Mouse (Mus musculus) myocyte (in vitro differentiated cells): ENCODE results near the gene Mrpl53.

Experiments used
- E2F4 ChIP-seq: IDR thresholded peaks from one replicate; pipeline ENCODE4 v1.6.1; 2011; ENCODE audit warnings: mild to moderate bottlenecking, control low read depth, moderate library complexity; ENCODE audit not compliant: insufficient read depth
- MAX ChIP-seq: IDR thresholded peaks from one replicate; pipeline ENCODE4 v1.6.1; 2011; ENCODE audit warnings: low read depth, mild to moderate bottlenecking, control low read depth
- MYOD1 ChIP-seq, 3 experiments: IDR thresholded peaks; one replicate each; pipeline ENCODE4 v1.6.1; 2011; ENCODE audit warnings: control low read depth in 2 of 3, low read depth in 2 of 3, mild to moderate bottlenecking in 2 of 3, moderate library complexity in 1 of 3; ENCODE audit not compliant: insufficient read length in 2 of 3, control insufficient read depth in 1 of 3
- POLR2A ChIP-seq: IDR thresholded peaks from one replicate; pipeline ENCODE4 v1.6.1; 2011; ENCODE audit warnings: low read depth, mild to moderate bottlenecking, control low read depth, moderate library complexity; ENCODE audit not compliant: insufficient read length
- POLR2AphosphoS2 ChIP-seq: IDR thresholded peaks from one replicate; pipeline ENCODE4 v1.6.1; 2011; ENCODE audit warnings: low read depth, control low read depth; ENCODE audit not compliant: insufficient read length
- TCF12 ChIP-seq: IDR thresholded peaks from one replicate; pipeline ENCODE4 v1.6.1; 2011; ENCODE audit warnings: mild to moderate bottlenecking, control low read depth; ENCODE audit not compliant: poor library complexity, insufficient read depth, severe bottlenecking
- TCF3 ChIP-seq: IDR thresholded peaks from one replicate; pipeline ENCODE4 v1.6.1; 2011; ENCODE audit warnings: low read depth, control low read depth; ENCODE audit not compliant: insufficient read length
- USF1 ChIP-seq: IDR thresholded peaks from one replicate; pipeline ENCODE4 v1.6.1; 2011; ENCODE audit warnings: low read depth, mild to moderate bottlenecking, control low read depth, moderate library complexity

DNA sequence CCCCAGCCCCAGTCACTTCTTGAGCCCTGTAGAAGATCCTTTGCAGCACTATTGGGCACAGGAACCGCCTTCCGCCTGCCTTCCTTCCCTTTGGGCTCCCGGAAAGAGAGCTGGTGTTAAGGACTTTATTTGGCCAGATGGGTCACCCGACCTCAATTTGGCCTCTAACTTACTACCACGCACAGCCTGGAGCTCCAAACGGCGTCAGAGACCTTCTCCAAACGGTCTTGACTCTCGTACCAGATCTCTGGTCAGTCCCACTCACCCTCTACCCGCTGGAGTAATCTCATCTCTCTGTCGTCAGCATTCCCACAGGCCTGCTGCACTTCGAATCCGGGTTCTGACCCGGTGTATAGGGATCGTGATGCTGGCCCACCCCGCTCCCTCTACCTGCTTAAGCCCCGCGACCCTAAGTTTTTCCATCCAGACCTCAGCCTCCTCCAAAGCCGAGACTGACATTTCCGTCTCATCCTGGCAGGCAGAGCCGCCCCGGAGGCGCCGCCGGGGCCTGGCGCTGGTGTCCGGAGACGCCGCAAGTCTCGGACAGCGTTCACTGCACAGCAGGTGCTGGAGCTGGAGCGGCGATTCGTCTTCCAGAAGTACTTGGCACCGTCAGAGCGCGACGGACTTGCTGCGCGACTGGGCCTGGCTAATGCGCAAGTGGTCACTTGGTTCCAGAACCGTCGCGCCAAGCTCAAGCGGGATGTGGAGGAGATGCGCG lies 21.5 kb upstream of the Mrpl53 start:
- TF ChIP-seq TCF12 (no peak), USF1 (no peak), POLR2A (no peak), TCF3 (no peak), MYOD1 (IDR thresholded peaks at IDR 0.05; ENCODE audit: control insufficient read depth in 1 of 3, insufficient read length in 2 of 3, low read depth in 2 of 3) (no peak), E2F4 (no peak), POLR2AphosphoS2 (no peak), MAX (no peak)
